Mouse (Mus musculus): Measurements from ENCODE around the gene Gm20388.

- no peak for TF ChIP-seq CTCF (IDR thresholded peaks at IDR 0.05; ENCODE audit: borderline replicate concordance, extremely low read depth, insufficient read depth, insufficient read length)
- no peak for TF ChIP-seq POLR2A (IDR thresholded peaks at IDR 0.05; ENCODE audit: borderline replicate concordance, extremely low read depth, insufficient read depth, insufficient read length, poor library complexity, severe bottlenecking)
These were observed 2483.1 kb downstream of the Gm20388 start for GRCm38 (mm10) chr8:122393717-122394116.

All from brain, embryonic 14.5 days (tissue).